Mouse (Mus musculus) cerebellum, postnatal 14 days (tissue): ENCODE data around the gene Rbm20.
"Not testable (repeated sequence)": the region's sequence is repeated elsewhere in the genome, so short reads cannot be mapped to it uniquely, and the experiment has no call there.

ENCODE experiments used
- DNase-seq, 2 experiments: peaks; one replicate each; pipeline ENCODE4 v3.0.0; 2021; ENCODE audit warnings: mixed read lengths in 2 of 2

Rbm20 gene

DNA sequence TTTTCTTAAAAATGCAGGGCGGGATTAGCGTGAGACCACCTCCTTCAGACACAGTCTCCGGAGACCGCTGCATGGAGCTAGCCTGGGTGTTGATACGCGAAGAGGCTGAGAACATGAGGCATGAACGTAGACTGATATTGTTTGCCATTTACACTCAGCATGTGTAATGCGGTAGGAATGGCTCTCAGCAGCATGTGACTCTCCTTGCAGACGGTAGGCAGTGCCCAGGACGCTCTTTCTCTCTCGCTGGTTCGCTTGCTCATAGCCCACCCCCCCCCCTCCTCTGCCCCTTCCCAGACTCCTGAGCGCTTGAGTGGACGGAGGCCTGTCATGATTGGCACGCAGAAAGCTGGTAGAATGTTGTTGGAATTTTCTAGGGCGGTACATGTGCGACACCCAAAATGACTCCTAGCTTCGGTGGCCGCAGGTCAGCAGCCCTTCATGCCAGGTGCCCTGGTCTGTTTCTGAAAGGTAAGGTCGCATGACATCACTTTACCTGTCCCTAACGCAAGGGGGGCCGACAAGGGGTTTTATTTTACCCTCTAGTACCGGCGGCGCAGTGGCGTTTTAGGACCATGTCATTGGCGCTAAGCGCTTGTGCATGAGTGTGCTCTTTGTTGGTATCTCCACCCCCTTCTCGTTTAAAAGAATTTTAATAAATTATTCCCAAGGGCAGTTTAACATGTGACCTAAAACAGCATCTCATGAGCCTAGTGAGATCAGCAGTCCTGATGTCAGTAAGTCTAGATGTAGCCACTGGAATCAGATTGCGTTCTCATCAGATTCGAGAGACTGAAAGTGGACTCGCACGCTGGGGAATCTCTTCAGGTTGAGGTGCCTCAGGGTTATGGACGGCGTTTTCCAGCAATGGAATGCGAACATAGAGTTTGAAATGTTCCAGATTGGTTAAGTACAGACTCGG lies 116.1 kb downstream of the Rbm20 start:
- no peak for DNase-seq

DNA sequence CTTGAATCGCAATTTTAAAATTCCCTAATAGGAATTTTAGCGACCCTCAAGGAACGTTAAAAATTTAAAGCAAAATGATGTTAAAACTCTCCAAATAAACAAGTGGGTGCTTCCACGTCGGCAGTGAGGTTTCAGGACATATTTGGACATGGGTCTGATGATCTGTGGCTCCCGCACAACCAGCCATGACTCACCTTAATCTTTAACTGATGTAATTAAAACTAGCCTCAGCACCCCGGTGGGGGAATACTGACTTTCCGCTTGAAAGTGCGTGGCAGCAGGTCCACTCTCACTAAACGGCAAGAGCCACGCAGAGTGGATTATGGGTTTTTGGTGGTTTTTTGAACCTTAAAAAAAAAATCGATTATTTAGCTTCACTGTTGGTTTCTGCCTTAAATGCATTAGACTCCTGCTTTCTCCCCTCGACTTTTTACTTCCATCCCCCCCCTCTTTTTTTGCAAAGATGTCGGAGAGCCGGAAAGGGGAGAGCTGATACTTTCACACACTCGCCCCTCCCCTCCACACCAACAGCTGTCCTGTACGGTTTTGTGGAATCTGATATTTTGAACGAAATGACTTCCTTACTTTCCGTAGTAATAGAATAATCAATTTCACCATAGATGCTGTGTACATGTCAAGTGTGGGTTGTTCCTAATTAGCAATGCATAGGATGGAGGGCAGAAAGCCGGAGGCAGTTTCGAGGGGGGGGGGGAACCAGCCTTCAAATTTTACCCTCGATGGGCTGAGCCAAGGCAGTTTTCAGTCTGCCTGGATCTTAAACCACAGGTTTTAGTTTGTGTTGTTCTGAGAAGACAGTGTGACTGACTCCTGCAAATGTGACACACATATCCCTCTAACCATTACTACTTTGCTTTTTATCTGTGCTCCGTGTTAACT lies 117.1 kb downstream of the Rbm20 start:
- no peak for DNase-seq

DNA sequence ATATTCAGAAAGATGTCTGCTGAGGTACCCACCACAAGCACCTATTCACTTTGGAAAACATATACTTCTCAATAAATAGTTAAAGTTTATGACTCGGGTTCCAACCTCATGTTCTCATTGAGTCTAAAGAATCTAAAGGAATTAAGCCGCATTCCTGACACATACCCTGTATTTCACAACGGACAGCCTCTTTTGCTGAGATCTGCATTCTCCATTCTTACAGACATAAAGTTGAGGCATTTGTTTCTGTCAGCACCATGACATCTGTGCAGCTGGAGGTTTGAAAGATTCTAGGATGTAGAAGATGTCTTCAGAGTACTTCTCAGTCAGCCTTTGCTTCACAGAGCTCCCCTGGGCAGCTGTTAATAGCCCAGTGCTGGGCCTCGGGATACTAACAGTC lies 117.9 kb downstream of the Rbm20 start:
- DNase-seq: no peak

DNA sequence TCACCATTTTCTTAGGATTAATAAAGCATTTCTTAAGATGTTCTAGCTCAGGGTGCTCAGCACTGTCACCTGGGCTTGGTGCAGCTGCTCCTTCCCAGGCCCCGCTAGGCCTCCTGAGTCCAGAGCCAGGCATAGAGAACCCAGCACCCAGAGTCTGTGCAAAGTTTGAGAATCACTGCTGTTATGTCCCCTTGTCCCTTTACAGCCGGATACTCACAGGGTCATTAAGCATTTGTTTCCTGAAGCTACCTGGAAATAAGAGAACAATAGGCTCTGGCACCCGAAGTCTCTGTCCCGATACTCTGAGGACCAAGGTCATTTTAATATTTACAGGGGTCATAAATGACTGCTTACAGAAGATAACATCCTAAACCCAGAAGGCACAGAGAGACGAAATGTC lies 118.9 kb downstream of the Rbm20 start:
- no peak for DNase-seq

DNA sequence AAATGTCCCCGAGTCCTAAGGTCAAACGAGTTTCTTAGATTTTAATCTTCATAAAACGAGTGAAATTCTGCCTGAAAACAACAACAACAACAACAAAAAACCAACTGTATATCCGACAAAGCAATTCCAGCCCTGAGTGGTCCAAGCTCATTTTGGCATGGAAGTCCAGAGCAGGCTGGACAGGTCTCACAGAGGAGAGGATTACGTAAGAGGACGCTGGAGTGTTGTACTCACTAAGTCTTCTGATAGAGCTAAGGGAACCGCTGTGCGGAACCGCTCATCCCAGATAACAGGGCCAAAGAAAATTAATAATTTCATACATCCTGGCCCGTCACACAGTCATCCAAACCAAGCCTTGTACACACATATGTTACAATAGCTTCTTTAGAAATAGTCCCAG lies 120.7 kb downstream of the Rbm20 start:
- no peak for DNase-seq

DNA sequence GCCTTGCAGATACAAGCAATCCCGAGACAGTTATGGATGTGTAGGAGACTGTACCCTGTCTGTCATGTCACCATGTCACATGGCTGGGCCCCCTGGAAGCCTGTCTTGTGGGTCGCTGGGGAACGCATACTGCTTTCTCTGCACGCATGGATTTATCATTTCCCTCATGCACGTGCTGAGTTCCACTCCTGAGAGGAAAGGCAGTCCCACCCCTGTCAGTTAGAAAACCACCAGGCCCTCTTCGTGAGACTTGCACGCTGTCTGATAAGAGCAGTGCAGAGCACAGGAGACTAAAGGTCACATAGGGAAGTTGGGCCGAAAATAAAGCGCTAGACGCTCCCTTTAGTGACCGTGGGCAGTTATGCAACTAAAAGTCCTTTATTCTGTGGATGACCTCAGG lies 122.8 kb downstream of the Rbm20 start:
- DNase-seq: no peak

DNA sequence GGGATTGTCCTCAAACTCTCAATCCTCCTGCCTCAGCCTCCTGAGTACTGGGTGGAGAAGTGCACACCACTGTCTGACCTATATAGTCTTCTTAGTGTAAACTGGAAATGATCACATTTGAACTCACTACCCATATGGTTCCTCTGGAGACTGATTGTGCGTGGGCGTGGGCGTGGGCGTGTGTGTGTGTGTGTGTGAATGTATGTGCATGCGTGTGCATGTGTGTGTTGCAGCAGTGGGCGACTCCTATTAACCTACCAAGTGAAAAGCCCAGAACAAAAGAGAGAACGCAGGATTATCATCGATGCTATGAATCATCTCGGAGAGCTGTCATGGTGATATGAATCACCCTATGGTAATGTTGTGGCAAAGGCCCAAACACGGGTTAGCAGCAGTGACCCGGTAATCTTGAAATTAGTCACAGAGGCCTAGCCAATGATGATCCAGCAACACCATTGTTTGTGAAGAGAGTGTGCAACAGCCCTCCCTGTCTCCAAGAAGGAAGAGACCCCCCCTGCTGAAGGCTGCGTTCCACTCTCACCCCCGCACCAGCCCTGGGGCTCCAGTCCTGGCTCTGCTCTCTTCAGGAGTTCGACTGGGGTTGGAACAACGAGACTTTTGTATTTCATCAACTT lies 123.4 kb downstream of the Rbm20 start:
- DNase-seq: no peak

DNA sequence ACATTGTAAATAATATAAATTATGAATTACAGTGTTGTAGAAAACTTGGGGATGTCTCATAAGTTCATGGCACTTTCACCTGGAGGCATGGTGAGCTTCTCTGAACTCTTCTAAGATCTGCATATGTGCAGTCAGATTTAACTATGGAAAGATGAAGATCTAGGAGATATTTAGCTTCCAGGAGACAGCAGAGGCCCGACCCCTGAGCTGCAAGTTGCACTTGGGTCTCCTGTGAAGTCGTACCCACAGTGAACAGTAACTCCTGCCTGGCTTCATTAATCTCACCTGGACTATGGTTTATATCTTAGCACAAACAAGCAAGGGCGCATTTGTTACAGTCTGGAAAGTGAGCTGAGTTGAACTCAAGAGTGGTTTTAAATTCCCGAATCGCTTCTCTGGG lies 124.3 kb downstream of the Rbm20 start:
- DNase-seq: no peak

DNA sequence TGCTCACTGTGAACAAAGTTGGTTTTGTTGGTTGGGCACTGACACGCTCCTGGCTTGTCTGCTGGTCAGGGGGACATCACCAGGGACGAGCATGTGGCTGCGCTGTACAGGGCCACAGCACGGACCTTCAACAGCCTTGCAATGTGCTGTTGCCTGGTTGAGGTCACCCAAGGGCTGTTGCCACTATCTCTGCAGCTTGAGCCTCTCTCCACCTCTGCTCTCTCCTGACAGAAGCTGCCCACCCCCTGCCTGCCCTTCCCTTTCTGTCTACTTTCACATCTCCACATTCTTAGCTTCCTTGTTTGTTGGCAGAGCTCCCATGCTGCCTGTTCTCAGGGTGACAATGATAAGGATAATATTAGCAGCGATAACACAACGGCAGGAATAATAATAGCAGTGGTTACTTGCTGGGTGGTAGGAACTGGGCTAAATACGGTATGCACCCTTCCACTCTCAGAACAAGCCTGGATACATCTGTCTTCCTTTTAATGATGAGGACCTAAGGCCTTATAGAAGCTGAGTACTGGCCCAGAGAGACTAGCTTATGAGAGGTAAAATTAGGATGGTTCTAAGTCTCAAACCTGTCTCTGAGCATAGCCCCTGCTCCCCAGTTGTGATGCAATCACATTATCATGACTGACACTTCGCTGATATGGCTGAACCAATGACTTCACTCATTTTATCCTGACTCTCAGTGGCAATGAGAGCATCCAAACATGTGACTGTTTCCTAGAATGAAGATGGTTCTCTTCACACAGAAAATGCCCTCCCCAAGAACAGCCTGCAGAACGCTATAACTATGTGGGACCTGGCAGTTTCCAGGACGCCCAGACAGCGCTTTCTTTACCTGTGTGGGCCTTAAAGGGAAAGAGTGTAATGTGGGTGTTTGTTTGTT lies 124.9 kb downstream of the Rbm20 start:
- DNase-seq: no peak

DNA sequence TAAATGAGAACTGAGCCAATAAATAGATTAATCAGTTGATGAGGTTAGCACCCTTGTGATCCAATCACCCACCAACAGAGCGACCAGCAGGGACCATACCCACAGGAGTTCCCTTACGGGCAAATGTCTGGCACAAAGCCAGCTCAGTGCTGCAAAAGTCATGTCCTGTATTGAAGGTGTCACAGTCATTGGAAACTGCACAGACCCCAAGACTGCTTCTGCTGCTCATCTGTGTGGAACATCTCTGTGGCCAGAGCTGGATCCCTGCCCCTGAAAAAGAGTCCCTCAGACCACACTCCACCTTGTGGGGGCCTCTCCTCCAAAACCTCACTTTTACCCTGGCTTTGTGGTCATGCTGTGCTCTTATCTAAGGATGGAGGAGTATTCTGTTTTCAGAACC lies 126.8 kb downstream of the Rbm20 start:
- peak in 1 of 2 experiments; percentile 21 for DNase-seq

DNA sequence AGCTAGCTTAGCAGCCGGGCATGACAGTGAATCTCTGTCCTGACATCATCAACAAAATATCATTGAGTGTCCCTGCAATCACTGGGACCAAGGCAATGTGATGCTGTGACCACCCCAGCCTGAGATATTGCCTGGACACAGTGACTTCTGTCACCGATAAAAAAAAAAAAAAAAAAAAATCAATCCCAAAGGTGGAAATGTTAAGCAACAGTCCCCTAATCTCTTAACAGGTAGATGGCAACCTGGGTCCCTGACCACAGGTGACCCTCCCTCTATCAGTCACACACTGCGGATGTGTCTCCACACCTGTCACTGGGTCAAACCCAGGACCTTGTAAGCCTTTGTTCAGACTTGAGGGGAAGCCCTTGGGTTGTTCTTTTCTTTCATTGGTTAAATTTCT lies 128.0 kb downstream of the Rbm20 start:
- DNase-seq: no peak

DNA sequence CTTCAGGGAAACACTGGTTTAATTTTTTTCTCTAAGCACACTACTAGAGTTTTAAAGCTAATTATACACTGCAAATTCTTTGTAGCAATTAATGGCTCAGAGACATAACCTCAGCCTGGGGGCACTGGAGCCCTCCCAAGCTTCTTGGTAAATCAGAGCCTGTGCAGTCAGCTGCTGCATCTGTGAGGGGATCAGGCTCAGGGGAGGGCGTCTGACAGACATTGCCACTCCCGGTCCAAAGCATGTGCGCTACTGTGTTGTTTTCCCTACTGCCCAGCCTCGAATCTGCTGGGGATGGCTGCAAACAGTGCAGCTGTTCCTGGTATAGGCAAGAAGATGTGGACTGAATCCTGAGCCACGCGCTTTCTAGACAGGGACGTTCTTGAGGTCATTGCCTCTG lies 129.0 kb downstream of the Rbm20 start:
- no peak for DNase-seq

DNA sequence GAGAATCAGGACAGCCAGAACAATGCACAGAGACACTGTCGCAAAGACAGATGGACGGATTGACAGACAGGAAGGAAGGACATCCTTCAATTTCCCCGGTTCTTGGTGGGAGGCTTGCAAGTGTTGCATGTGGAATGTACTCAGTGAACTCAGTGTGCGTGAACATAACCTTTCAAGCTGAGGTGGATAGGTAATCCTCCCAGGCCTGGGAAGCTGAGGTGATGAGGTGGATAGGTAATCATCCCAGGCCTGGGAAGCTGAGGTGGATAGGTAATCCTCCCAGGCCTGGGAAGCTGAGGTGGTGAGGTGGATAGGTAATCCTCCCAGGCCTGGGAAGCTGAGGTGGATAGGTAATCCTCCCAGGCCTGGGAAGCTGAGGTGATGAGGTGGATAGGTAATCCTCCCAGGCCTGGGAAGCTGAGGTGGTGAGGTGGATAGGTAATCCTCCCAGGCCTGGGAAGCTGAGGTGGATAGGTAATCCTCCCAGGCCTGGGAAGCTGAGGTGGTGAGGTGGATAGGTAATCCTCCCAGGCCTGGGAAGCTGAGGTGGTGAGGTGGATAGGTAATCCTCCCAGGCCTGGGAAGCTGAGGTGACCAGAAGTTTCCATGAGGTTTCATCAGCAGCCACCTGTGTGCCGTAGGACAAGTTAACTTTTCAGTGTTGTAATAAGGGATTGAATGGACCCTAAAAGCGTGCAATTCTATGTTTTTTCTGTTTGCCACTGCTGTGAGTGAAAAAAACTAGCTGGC lies 129.6 kb downstream of the Rbm20 start:
- DNase-seq: not testable (repeated sequence)

DNA sequence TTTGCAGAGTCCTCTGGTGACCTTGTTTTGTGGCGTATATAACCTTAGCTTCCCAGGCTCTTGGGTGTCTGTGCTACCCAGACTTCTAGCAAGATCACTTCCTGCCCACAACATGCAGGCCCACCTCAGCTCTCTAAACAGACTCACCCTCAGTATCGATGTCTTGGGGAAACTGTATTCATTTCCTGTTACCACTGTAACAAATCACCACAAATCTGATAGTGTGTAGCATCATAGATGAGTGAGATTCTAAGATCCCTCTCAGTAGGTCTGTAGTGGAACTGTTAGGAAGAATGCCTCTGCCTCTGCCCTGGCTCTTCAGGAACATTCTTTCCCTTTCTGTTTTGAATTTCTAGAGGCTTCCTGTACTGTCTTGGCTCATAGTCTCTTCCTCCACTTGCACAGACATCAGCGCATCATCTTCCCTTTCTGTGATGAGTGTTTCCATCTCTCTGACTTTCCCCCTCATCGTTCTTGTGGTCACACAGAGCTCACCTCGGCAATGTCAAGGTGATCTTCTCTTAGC lies 130.2 kb downstream of the Rbm20 start:
- no peak for DNase-seq

DNA sequence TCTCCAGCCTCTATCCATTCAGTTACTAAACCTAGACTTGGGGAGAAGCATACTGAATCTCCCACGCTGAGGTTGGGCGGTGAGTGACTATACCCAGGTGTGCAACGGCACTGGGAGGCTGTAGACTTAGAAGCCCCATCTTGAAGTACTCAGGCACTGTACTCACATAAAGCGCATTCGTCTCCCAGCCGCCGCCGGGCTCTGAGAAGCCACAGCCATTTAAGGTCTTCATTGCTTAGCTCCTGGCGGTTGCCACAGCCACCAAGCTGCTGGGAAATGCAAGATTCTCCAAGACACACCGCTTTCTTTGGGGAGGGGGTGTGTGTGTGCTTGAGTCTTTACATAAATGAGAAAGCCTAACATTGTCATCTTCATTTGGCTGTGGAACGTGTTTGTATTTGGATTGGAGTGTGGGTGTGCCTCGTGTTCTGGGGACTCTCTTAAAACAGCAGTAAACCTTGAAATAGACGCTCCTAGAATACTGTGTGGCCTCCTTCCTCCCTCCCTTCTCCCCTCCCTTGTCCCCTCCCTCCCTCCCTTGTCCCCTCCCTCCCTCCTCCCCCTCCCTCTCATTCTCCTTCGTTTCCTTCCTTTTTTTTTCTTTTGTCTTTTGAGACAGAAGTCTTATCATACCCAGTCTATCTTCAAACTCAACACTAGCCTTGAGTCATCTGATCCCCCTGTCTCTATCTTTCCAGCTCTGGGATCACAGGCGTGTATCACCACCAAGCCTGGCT lies 131.1 kb downstream of the Rbm20 start:
- no peak for DNase-seq

DNA sequence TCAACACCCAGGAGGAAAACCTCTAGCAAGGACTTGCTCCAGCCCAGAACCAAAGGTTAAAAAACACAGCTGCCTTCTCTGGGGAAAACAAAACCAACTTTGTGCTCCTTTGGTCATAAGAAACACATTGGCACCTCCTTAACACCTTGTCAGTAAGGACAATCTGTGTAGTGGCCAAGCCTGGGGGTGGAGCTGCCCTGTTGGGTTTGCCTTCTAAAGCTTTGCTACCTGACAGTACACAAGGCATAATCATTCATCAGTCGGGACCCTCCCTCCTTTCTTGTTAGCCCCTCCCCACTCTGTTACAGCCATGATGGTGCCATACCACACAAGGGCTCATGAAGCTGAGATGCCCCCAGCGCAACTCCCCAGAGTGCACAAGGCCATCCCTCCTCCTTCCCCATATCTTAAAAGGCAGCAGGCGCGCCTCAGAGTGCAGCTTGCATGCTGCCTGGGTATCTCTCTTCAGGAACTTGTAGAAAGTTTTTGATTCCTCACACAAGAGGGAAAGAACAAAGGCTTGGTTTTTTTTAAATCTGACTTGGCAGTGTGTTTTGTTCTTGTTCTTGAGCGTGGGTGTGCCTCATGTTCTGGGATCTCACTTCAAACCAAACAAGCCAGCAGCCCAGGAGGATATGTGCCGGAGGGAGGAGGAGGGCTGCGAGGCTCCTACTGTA lies 132.2 kb downstream of the Rbm20 start:
- DNase-seq: no peak

DNA sequence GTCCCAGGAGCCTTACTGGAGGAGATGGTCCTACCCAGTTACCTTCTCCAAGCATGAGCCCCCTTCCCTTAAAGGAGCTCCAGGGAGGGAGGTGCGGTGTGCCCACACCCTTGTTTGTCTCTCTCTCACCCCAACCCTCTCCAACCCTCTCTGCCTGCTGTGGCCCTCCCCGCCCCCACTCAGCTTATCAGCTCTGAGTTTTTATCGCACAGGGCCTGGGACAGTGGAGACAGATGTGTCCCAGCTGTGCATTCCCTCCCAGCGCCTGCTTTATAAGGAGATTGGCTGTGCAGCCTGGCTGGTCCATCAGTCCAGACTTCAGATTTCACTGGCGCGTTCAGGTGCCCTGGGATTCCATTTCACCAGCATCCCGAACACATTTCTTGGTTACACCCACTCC lies 132.9 kb downstream of the Rbm20 start:
- DNase-seq: no peak

DNA sequence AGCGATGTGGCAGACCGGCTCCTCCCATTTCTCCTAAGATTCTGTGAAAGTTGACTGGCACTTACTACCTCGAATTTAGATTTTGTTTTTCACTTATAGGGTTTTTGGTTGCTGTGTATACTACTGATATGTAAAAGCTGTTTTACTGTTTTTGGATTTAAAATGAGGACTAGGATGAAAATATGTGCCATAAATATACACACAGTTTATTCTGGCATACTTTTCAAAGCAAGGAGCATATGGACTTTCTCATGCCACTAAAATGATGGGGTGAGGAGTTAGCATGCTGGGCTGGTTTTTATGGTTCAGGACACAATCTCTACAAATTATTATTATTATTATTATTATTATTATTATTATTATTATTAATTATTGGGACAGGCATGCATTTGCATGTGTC lies 133.5 kb downstream of the Rbm20 start:
- no peak for DNase-seq

DNA sequence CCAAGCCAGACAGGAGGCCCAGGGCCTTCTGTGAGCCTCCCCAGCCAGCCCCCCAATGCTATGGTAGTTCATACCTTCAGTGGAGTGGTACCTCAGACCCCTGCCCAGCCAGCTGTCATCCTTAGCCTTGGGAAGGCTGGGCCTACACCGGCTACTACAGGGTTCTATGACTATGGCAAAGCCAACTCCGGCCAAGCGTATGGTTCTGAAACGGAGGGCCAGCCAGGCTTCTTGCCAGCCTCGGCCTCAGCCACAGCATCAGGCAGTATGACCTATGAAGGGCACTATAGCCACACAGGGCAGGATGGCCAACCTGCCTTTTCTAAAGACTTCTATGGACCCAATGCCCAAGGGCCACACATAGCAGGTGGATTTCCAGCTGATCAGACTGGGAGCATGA lies 136.5 kb downstream of the Rbm20 start:
- no peak for DNase-seq

DNA sequence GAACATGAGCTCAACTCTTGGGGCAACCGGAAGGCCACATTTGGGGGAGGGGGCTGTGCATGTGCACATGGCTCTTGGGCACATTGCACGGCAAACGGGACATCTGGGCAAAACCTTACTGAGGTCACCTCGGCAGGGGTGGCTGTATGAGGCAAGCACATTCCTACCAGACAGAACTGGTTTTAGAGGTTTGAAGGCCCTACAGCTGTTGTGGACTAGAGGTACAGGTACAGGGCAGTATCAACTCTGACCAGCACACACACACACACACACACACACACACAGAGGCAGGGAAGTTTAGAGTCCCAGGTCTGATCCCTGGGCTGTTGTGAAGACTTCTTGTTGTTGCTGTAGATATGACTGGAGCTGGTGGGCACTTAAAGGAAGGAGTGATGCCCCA lies 138.6 kb downstream of the Rbm20 start:
- no peak for DNase-seq
